Mouse (Mus musculus) liver, adult 2 months (tissue): ENCODE measurements around the gene Olfr697. TPM values are rescaled to one million over a fixed set of nuclear protein-coding genes. Genes with fewer than 3 reads are reported as not detected.
A peak's percentile ranks its signal among the peaks of the same experiment; 100 is the strongest.
"Not testable (repeated sequence)": the region's sequence is repeated elsewhere in the genome, so short reads cannot be mapped to it uniquely, and the experiment has no call there.

Experiments used
- DNase-seq: peaks from one replicate; pipeline ENCODE4 v3.0.0-alpha.2; 2011; ENCODE audit warnings: low read depth, low spot score; ENCODE audit errors: extremely low read depth
- H3K27ac ChIP-seq: fragments of 200-500 bp; replicated peaks from 2 replicates; pipeline ENCODE4 v1.5.1; 2012; ENCODE audit warnings: low read depth, mild to moderate bottlenecking, control low read depth, inconsistent platforms, low read length; ENCODE audit not compliant: insufficient read depth
- H3K27me3 ChIP-seq: fragments of 200-500 bp; 2 replicates; pipeline ENCODE4 v1.6.1; 2012; ENCODE audit warnings: mild to moderate bottlenecking, moderate library complexity, low read length, inconsistent platforms; ENCODE audit not compliant: control insufficient read depth, insufficient read depth
- H3K36me3 ChIP-seq: fragments of 200-500 bp; 2 replicates; pipeline ENCODE4 v1.6.1; 2012; ENCODE audit warnings: low read length, inconsistent platforms; ENCODE audit not compliant: control insufficient read depth, insufficient read depth
- H3K4me1 ChIP-seq: fragments of 200-500 bp; 2 replicates; pipeline ENCODE4 v1.6.1; 2011; ENCODE audit warnings: low read length; ENCODE audit not compliant: control insufficient read depth, insufficient read depth
- H3K4me3 ChIP-seq: fragments of 200-500 bp; 2 replicates; pipeline ENCODE4 v1.5.1; 2011; ENCODE audit warnings: low read depth, mild to moderate bottlenecking, control low read depth, low read length, moderate library complexity; ENCODE audit not compliant: insufficient read depth
- H3K79me2 ChIP-seq: fragments of 200-500 bp; 2 replicates; pipeline ENCODE4 v1.6.1; 2012; ENCODE audit warnings: inconsistent platforms, mild to moderate bottlenecking, low read length, moderate library complexity; ENCODE audit not compliant: control insufficient read depth, insufficient read depth
- H3K9ac ChIP-seq: fragments of 200-500 bp; 2 replicates; pipeline ENCODE4 v1.6.1; 2012; ENCODE audit warnings: low read depth, mild to moderate bottlenecking, control low read depth, inconsistent platforms, low read length
- CTCF ChIP-seq: fragments of 200-500 bp; IDR thresholded peaks from 2 replicates; pipeline ENCODE4 v1.5.1; 2011; ENCODE audit warnings: low read depth, low read length, control low read depth
- POLR2A ChIP-seq: fragments of 200-500 bp; IDR thresholded peaks from 2 replicates; pipeline ENCODE4 v1.6.1; 2011; ENCODE audit warnings: low read length, control low read depth; ENCODE audit not compliant: insufficient read depth; ENCODE audit errors: extremely low read depth
- WGBS: fragments of 180-500 bp; shearing (Covaris S2); methylation state at CpG from one replicate; pipeline ENCODE4 v1.1.7; 2018; 5-methylcytosine and 5-hydroxymethylcytosine counted together
- polyA plus RNA-seq: library from polyadenylated mRNA; depleted of rRNA; stranded (reverse); fragments of >200 nt; gene quantifications from 2 replicates; pipeline ENCODE4 v1.2.3, GENCODE M21; 2012; rRNA removed
- total RNA-seq: library from RNA; depleted of rRNA; stranded (reverse); fragments of >200 nt; gene quantifications from 2 replicates; pipeline ENCODE4 v1.2.3, GENCODE M21; 2014; rRNA removed

Gene Olfr697
- total RNA-seq (not detected in 2 replicates), polyA plus RNA-seq (not detected in 2 replicates)

DNA sequence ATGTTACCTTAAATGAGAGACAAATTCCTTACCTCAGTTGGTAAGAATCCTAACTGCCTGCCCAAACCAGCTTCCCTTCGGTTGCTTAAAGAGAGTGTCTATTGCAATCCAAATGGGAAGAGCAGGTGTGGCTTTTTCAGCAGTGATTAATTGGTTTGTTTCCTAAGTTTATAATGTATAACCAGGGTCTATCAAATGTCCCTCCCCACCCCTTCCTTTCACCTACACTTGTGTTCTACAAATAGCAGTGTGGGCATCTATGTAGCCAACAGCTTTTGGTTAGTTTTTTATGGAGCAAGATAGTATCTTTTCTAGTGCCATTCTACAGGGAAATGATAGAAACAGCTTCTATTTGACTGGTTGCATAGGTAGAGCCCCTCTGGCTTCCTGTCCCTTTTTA lies at the start of gene Olfr697:
TSS of gene Olfr697 (minus strand) at position 101 of the 400 bp plus-strand sequence.
- no peaks in the 10 kb centered on the region for H3K36me3 ChIP-seq
- H3K27me3 ChIP-seq = no peaks in the 10 kb centered on the region
- no peak for TF ChIP-seq CTCF
- TF ChIP-seq POLR2A = no peak
- H3K4me1 ChIP-seq = no peaks in the 10 kb centered on the region
- no peak within 1 kb of the TSS for H3K4me3 ChIP-seq
- no peak within 1 kb of the TSS for H3K27ac ChIP-seq
- no peak for DNase-seq
- 85% methylated on average over 1 of the region's 1 CpGs for WGBS
- H3K9ac ChIP-seq = no peak within 1 kb of the TSS
- H3K79me2 ChIP-seq = no peaks in the 10 kb centered on the region

GRCm38 (mm10) chr7:106788330-106788729 lies 46.1 kb upstream of the Olfr697 start:
- peak; percentile 20 for DNase-seq

GRCm38 (mm10) chr7:106761008-106761407 lies 18.8 kb upstream of the Olfr697 start:
- not testable (repeated sequence) for H3K36me3 ChIP-seq, H3K4me3 ChIP-seq, DNase-seq, H3K27ac ChIP-seq, H3K9ac ChIP-seq, H3K4me1 ChIP-seq, H3K79me2 ChIP-seq, H3K27me3 ChIP-seq
- WGBS = 88% methylated on average over 2 of the region's 2 CpGs

More at GRCm38 (mm10) chr7:106788330-106788729, 46.1 kb upstream of the Olfr697 start:
- Histone ChIP-seq H3K9ac (no peak overlapping the region), H3K79me2 (no peaks in the 10 kb centered on the region), H3K4me1 (no peaks in the 10 kb centered on the region), H3K27me3 (no peaks in the 10 kb centered on the region), H3K27ac (no peak overlapping the region), H3K4me3 (no peak overlapping the region), H3K36me3 (no peaks in the 10 kb centered on the region)
- TF ChIP-seq POLR2A = no peak
- no peak for TF ChIP-seq CTCF

- no peaks in the 10 kb centered on the region for H3K27me3 ChIP-seq
- no peak overlapping the region for H3K9ac ChIP-seq
- no peaks in the 10 kb centered on the region for H3K36me3 ChIP-seq
- no peaks in the 10 kb centered on the region for H3K4me1 ChIP-seq
- H3K4me3 ChIP-seq = no peak overlapping the region
- WGBS = 88% methylated on average over 2 of the region's 2 CpGs
- TF ChIP-seq CTCF = no peak
- no peak for TF ChIP-seq POLR2A
- peak; percentile 20 for DNase-seq
- H3K27ac ChIP-seq = no peak overlapping the region
- H3K79me2 ChIP-seq = no peaks in the 10 kb centered on the region
Observed at GRCm38 (mm10) chr7:106758800-106759199, 16.6 kb upstream of the Olfr697 start.

GRCm38 (mm10) chr7:106755297-106755696 lies 13.1 kb upstream of the Olfr697 start, which contains the start of gene Olfr698:
TSS of gene Olfr698 (minus strand) at chr7:106755397.
- Histone ChIP-seq H3K27ac (no peak within 1 kb of the TSS), H3K9ac (no peak within 1 kb of the TSS), H3K27me3 (no peaks in the 10 kb centered on the region), H3K79me2 (no peaks in the 10 kb centered on the region), H3K36me3 (no peaks in the 10 kb centered on the region), H3K4me3 (no peak within 1 kb of the TSS), H3K4me1 (no peaks in the 10 kb centered on the region)
- TF ChIP-seq CTCF (no peak), POLR2A (no peak)
- no peak for DNase-seq

GRCm38 (mm10) chr7:106745811-106746210 lies 3.6 kb upstream of the Olfr697 start:
- WGBS = 95% methylated on average over 5 of the region's 5 CpGs
- H3K4me3 ChIP-seq = no peak overlapping the region
- no peak for DNase-seq

GRCm38 (mm10) chr7:106737028-106737427 lies 5.2 kb downstream of the Olfr697 start:
- H3K9ac ChIP-seq = no peak overlapping the region
- H3K27me3 ChIP-seq = no peaks in the 10 kb centered on the region
- H3K4me3 ChIP-seq = no peak overlapping the region
- H3K79me2 ChIP-seq = no peaks in the 10 kb centered on the region
- H3K4me1 ChIP-seq = no peaks in the 10 kb centered on the region
- TF ChIP-seq POLR2A (no peak), CTCF (no peak)
- no peak overlapping the region for H3K27ac ChIP-seq
- no peaks in the 10 kb centered on the region for H3K36me3 ChIP-seq
- DNase-seq = no peak

More at GRCm38 (mm10) chr7:106745811-106746210, 3.6 kb upstream of the Olfr697 start:
- H3K27ac ChIP-seq = no peak overlapping the region
- no peaks in the 10 kb centered on the region for H3K27me3 ChIP-seq
- H3K9ac ChIP-seq = no peak overlapping the region
- no peaks in the 10 kb centered on the region for H3K79me2 ChIP-seq
- no peaks in the 10 kb centered on the region for H3K4me1 ChIP-seq
- no peaks in the 10 kb centered on the region for H3K36me3 ChIP-seq
- no peak for TF ChIP-seq CTCF
- TF ChIP-seq POLR2A = no peak
